Mouse (Mus musculus) limb, embryonic 14.5 days (tissue): ENCODE results near the gene Piezo1. TPM values are rescaled to one million over a fixed set of nuclear protein-coding genes. Genes with fewer than 3 reads are reported as not detected.
A peak's percentile ranks its signal among the peaks of the same experiment; 100 is the strongest.

Experiments
- ATAC-seq: fragments of 200-750 bp; cut with Nextera tagmentation; 2 replicates; pipeline ENCODE4 v1.8.0; 2017; ENCODE audit warnings: low read depth, moderate number of reproducible peaks, moderate TSS enrichment; ENCODE audit not compliant: low FRiP score
- DNase-seq: peaks from one replicate; pipeline ENCODE4 v3.0.0-alpha.2; 2015; ENCODE audit warnings: low spot score
- H3K27ac ChIP-seq: fragments of 300-500 bp; sonication (generic); replicated peaks from 2 replicates; pipeline ENCODE4 v1.5.1; 2014; ENCODE audit warnings: low read depth, mild to moderate bottlenecking, low read length, moderate library complexity, mixed read lengths
- H3K27me3 ChIP-seq: fragments of 300-500 bp; sonication (generic); 2 replicates; pipeline ENCODE4 v1.6.1; 2014; ENCODE audit warnings: low read length, mixed read lengths; ENCODE audit not compliant: control insufficient read depth, insufficient read depth
- H3K36me3 ChIP-seq: fragments of 300-500 bp; sonication (generic); 2 replicates; pipeline ENCODE4 v1.6.1; 2014; ENCODE audit warnings: mild to moderate bottlenecking, low read length, moderate library complexity, mixed read lengths; ENCODE audit not compliant: control insufficient read depth, insufficient read depth
- H3K4me1 ChIP-seq: fragments of 300-500 bp; sonication (generic); 2 replicates; pipeline ENCODE4 v1.6.1; 2014; ENCODE audit warnings: antibody characterized with exemption, low read length, mixed read lengths; ENCODE audit not compliant: control insufficient read depth, insufficient read depth
- H3K4me2 ChIP-seq: fragments of 300-500 bp; sonication (generic); replicated peaks from 2 replicates; pipeline ENCODE4 v1.6.1; 2014; ENCODE audit warnings: low read depth, mild to moderate bottlenecking, low read length, moderate library complexity; ENCODE audit not compliant: severe bottlenecking
- H3K4me3 ChIP-seq: fragments of 300-500 bp; sonication (generic); replicated peaks from 2 replicates; pipeline ENCODE4 v1.5.1; 2014; ENCODE audit warnings: low read length
- H3K9ac ChIP-seq: fragments of 300-500 bp; sonication (generic); 2 replicates; pipeline ENCODE4 v1.6.1; 2014; ENCODE audit warnings: mild to moderate bottlenecking, low read depth, low read length, moderate library complexity; ENCODE audit not compliant: severe bottlenecking
- H3K9me3 ChIP-seq: fragments of 300-500 bp; sonication (generic); 2 replicates; pipeline ENCODE4 v1.6.1; 2016; ENCODE audit warnings: low read length; ENCODE audit not compliant: control insufficient read depth
- POLR2A ChIP-seq: fragments of 200-500 bp; IDR thresholded peaks from 2 replicates; pipeline ENCODE4 v1.8.0; 2012; ENCODE audit warnings: inconsistent platforms, mild to moderate bottlenecking, moderate library complexity, borderline replicate concordance; ENCODE audit not compliant: insufficient read depth, insufficient read length; ENCODE audit errors: extremely low read depth
- WGBS: fragments of 180-500 bp; shearing (Covaris S2); extraction: QIAGEN DNeasy Blood & Tissue Kit; methylation state at CpG from one replicate; pipeline ENCODE4 v1.1.7; 2014; 5-methylcytosine and 5-hydroxymethylcytosine counted together
- polyA plus RNA-seq, 2 experiments: library from polyadenylated mRNA; depleted of rRNA in 1 of 2; stranded (reverse) in 1 of 2; unstranded in 1 of 2; fragments of >200 nt; fragmentation: Nextera tagmentation in 1 of 2; extraction: Ambion mirVana in 1 of 2; gene quantifications; 2 replicates each; pipeline versions ENCODE4 v1.2.1 to v1.2.3; 2012 to 2014

Piezo1 gene
- polyA plus RNA-seq, 2 experiments = 20.7 to 93.3 TPM

DNA sequence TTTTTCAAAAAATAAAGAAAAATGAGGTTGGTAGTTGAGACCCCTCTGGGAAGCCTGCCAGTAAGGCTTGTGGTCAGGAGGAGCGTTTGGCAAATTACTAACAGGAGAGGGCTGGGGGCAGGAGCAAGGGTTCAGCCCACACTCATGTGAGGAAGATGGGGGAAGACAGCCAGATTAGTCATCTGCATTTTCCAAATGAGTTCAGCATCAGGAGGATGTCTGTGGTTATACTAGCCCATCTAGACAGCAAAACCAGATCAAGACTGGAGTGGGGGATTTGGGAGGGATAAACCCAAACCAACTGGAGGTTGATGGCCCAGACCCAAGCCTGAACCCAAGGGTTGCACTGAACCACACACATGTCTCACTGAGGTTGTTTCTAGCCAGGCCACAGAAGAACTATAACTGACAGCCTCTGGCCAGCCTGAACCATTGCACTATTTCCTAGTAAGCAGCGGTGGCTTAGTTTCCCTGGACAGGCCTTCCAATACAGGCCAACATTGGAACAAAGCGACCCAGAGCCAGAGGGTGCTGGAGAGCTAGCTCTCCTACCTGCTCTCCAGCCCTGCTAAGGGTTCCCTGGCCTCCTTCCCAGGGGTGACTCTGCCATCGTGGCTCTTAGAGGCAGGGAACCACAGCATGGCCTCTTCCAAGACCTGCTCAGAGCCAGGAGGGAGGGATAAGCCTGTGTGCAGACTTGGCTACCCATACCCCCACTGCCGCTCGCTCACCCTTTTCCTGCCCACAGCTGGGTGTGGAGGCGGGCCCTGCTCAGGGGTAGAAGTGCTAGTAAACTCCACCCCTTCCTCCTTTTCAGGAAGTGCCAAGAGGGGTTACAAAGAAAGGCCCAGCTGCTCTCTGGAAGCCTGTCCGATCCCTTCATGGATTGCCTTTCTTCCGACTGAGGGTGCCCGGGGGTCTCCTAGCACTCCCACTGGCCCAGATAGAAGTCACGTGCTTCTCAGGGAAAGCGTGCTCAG is 5.2 kb upstream of the Piezo1 start:
- Histone ChIP-seq H3K4me3 (no peak overlapping the region), H3K27ac (peak overlapping the region; percentile 62), H3K9me3 (no peaks in the 10 kb centered on the region), H3K27me3 (no peaks in the 10 kb centered on the region), H3K36me3 (no peaks in the 10 kb centered on the region), H3K4me1 (peaks cover 16% of the 10 kb centered on the region), H3K4me2 (no peak overlapping the region), H3K9ac (no peak overlapping the region)
- 59% methylated on average over 12 of the region's 12 CpGs for WGBS
- no peak for DNase-seq
- no peak for TF ChIP-seq POLR2A
- ATAC-seq = no peak

DNA sequence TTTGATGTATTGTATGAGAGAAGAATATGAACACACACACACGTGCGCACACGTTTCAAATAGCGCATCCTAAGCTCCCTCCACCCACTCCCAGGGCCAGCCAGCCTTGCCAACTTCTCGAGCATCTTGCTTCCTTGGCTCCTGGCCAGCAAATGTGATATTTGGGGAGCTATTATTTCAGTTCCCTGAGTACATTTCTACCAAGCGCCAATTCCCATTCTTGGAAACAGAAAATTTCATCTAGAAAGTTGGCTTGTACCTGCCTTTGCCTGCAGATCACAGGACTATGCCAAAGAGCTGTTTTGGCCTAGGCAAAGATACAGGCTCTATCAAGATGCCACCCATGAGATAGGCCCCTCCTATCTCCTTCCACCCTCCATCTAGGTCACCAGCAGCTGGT is 3.7 kb upstream of the Piezo1 start:
- no peak overlapping the region for H3K27ac ChIP-seq
- 75% methylated on average over 6 of the region's 6 CpGs for whole genome bisulfite sequencing
- H3K4me3 ChIP-seq = no peak overlapping the region
- H3K4me2 ChIP-seq = no peak overlapping the region
- DNase-seq (no peak), ATAC-seq (no peak)
- H3K4me1 ChIP-seq = peaks cover 22% of the 10 kb centered on the region
- no peaks in the 10 kb centered on the region for H3K27me3 ChIP-seq
- H3K9me3 ChIP-seq = no peaks in the 10 kb centered on the region
- no peak overlapping the region for H3K9ac ChIP-seq
- TF ChIP-seq POLR2A = no peak
- H3K36me3 ChIP-seq = no peaks in the 10 kb centered on the region

DNA sequence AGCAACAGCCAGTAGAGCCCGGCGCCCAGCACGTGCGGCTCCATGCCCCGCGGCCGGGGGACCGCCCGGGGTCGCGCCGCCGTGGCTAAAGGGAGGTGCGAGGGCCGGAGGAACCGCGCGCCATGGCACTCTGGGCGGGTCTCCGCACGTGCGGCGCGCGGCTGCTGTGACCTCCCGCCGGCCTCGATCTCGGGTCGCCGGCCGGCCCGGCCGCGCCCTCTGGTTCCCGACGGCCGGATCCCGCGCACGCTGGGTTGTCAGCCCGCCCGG is 199 bp downstream of the Piezo1 start:
- no peaks in the 10 kb centered on the region for H3K9me3 ChIP-seq
- DNase-seq = no peak
- WGBS = 0% methylated on average over 2 of the region's 43 CpGs
- no peak for TF ChIP-seq POLR2A
- H3K9ac ChIP-seq = peak overlapping the region; percentile 89
- H3K27me3 ChIP-seq = no peaks in the 10 kb centered on the region
- peaks cover 39% of the 10 kb centered on the region for H3K4me1 ChIP-seq
- H3K36me3 ChIP-seq = no peaks in the 10 kb centered on the region
- peak overlapping the region; percentile 88 for H3K4me2 ChIP-seq
- H3K27ac ChIP-seq = peak overlapping the region; percentile 89
- ATAC-seq = no peak
- peak overlapping the region; percentile 73 for H3K4me3 ChIP-seq

DNA sequence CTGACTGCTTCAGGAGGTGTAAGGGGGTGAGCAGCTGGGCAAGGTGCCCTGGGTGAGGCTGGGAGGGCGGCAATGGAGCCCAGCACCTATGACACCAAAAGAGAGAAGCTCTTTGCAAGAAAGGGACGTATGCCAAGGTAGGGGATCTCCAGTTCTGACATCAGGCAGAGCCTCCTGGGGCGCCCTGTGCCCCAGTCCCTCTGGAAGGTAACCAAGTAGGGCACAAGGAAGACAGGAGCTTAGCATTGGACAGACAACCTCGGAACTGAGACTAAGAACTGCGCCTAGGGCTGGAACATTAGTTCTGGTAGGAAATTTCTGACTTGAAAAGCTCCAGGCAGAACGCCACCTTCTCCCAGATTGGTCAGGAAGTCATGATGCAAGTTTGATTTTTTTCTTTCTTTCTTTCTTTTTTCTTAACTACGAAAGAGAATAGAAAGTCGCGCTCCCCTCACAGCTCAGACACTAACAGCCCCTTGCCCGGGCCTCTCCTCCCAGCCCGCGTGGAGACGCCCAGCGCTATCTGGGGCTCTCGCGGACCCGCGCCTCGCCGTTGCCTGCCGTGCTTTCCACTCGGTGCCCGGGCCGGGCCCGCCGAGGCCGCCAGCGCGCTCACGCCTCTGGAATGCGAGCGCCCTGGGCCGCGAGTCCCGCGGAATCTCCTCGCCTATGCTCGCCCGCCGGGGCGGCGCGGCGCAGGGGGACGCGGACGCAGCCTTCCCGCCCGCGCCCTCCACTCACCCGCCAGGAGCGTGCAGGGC is 715 bp downstream of the Piezo1 start:
- ATAC-seq (peak; percentile 54), DNase-seq (peak; percentile 39)
- 3% methylated on average over 48 of the region's 52 CpGs for WGBS
- peak overlapping the region; percentile 73 for H3K4me3 ChIP-seq
- H3K4me2 ChIP-seq = peak overlapping the region; percentile 88
- no peaks in the 10 kb centered on the region for H3K27me3 ChIP-seq
- H3K27ac ChIP-seq = peak overlapping the region; percentile 89
- H3K4me1 ChIP-seq = peaks cover 39% of the 10 kb centered on the region
- no peaks in the 10 kb centered on the region for H3K36me3 ChIP-seq
- peak overlapping the region; percentile 89 for H3K9ac ChIP-seq
- H3K9me3 ChIP-seq = no peaks in the 10 kb centered on the region
- no peak for TF ChIP-seq POLR2A

DNA sequence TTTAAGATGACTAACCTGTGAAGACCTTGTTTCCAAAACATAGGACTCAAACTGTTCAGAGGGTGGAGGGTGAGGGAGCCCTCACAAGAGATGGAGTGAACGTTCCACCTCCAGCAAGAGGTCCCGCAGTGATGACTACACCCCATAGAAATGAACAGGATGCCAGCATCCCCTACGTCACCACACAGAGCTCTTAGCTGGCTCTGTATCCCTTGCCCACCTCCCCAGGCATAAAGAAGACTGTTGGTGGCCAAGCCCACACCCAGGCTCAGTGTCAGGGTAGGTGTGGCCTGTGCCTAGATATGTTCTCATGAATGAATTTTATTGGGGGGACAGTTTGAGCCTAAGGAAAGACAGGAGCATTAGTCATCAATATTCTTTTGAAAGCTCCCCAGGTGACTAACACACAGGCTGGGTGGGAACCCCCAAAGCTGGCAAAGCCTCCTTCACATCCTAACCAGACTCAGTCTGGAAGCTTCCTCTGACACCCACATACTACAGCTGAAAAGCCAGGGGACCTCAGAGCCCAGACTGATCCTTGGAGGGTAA is 2.2 kb downstream of the Piezo1 start:
- 69% methylated on average over 3 of the region's 3 CpGs for WGBS
- peak overlapping the region; percentile 88 for H3K4me2 ChIP-seq
- no peaks in the 10 kb centered on the region for H3K27me3 ChIP-seq
- H3K9ac ChIP-seq = no peak overlapping the region
- no peak overlapping the region for H3K27ac ChIP-seq
- no peaks in the 10 kb centered on the region for H3K36me3 ChIP-seq
- ATAC-seq (no peak), DNase-seq (no peak)
- peaks cover 36% of the 10 kb centered on the region for H3K4me1 ChIP-seq
- no peaks in the 10 kb centered on the region for H3K9me3 ChIP-seq
- no peak for TF ChIP-seq POLR2A
- H3K4me3 ChIP-seq = no peak overlapping the region
